Mouse (Mus musculus) midbrain, postnatal 0 days (tissue): ENCODE data around the gene Cnnm1. TPM values are rescaled to one million over a fixed set of nuclear protein-coding genes. Genes with fewer than 3 reads are reported as not detected.

Experiments used
- ATAC-seq: fragments of 200-750 bp; cut with Nextera tagmentation; 2 replicates; pipeline ENCODE4 v1.8.0; 2017; ENCODE audit warnings: moderate number of reproducible peaks, mild to moderate bottlenecking, moderate TSS enrichment, moderate library complexity; ENCODE audit not compliant: low FRiP score
- DNase-seq: peaks from one replicate; pipeline ENCODE4 v3.0.0-alpha.2; 2015; ENCODE audit warnings: low spot score
- H3K27ac ChIP-seq: fragments of 300-500 bp; sonication (generic); 2 replicates; pipeline ENCODE4 v1.5.1; 2014; ENCODE audit warnings: low read depth, mild to moderate bottlenecking, low read length, mixed read lengths
- H3K27me3 ChIP-seq: fragments of 300-500 bp; sonication (generic); 2 replicates; pipeline ENCODE4 v1.6.1; 2014; ENCODE audit warnings: low read length, control low read depth, mixed read lengths; ENCODE audit not compliant: insufficient read depth
- H3K36me3 ChIP-seq: fragments of 300-500 bp; sonication (generic); 2 replicates; pipeline ENCODE4 v1.6.1; 2014; ENCODE audit warnings: low read length, control low read depth, mixed read lengths; ENCODE audit not compliant: insufficient read depth
- H3K4me1 ChIP-seq: fragments of 300-500 bp; sonication (generic); 2 replicates; pipeline ENCODE4 v1.6.1; 2014; ENCODE audit warnings: mild to moderate bottlenecking, control low read depth, antibody characterized with exemption, low read length, mixed read lengths; ENCODE audit not compliant: insufficient read depth
- H3K4me2 ChIP-seq: fragments of 300-500 bp; sonication (generic); 2 replicates; pipeline ENCODE4 v1.6.1; 2014; ENCODE audit warnings: low read depth, mild to moderate bottlenecking, low read length, mixed read lengths; ENCODE audit not compliant: poor library complexity, severe bottlenecking
- H3K4me3 ChIP-seq: fragments of 300-500 bp; sonication (generic); 2 replicates; pipeline ENCODE4 v1.5.1; 2014; ENCODE audit warnings: low read depth, mild to moderate bottlenecking, low read length, moderate library complexity
- H3K9ac ChIP-seq: fragments of 300-500 bp; sonication (generic); replicated peaks from 2 replicates; pipeline ENCODE4 v1.6.1; 2014; ENCODE audit warnings: mild to moderate bottlenecking, low read length, moderate library complexity, mixed read lengths; ENCODE audit not compliant: poor library complexity, severe bottlenecking
- H3K9me3 ChIP-seq: fragments of 300-500 bp; sonication (generic); 2 replicates; pipeline ENCODE4 v1.6.1; 2016; ENCODE audit warnings: low read length, control low read depth
- CTCF ChIP-seq: IDR thresholded peaks from 2 replicates; pipeline ENCODE4 v1.5.1; 2016; ENCODE audit warnings: antibody characterized with exemption, mild to moderate bottlenecking
- WGBS: fragments of 180-500 bp; shearing (Covaris S2); extraction: QIAGEN DNeasy Blood & Tissue Kit; methylation state at CpG from one replicate; pipeline ENCODE4 v1.1.7; 2014; 5-methylcytosine and 5-hydroxymethylcytosine counted together
- polyA plus RNA-seq: library from polyadenylated mRNA; unstranded; fragments of >200 nt; fragmentation: Nextera tagmentation; extraction: Ambion mirVana; gene quantifications from 2 replicates; pipeline ENCODE4 v1.2.1, GENCODE M21; 2015
- total RNA-seq: library from RNA; depleted of rRNA; stranded (reverse); fragments of >200 nt; gene quantifications from 2 replicates; pipeline ENCODE4 v1.2.3, GENCODE M21; 2014

The Cnnm1 gene
- total and polyA plus RNA-seq, 2 experiments from 2014 or later, result 3.3 to 7.5 TPM

DNA sequence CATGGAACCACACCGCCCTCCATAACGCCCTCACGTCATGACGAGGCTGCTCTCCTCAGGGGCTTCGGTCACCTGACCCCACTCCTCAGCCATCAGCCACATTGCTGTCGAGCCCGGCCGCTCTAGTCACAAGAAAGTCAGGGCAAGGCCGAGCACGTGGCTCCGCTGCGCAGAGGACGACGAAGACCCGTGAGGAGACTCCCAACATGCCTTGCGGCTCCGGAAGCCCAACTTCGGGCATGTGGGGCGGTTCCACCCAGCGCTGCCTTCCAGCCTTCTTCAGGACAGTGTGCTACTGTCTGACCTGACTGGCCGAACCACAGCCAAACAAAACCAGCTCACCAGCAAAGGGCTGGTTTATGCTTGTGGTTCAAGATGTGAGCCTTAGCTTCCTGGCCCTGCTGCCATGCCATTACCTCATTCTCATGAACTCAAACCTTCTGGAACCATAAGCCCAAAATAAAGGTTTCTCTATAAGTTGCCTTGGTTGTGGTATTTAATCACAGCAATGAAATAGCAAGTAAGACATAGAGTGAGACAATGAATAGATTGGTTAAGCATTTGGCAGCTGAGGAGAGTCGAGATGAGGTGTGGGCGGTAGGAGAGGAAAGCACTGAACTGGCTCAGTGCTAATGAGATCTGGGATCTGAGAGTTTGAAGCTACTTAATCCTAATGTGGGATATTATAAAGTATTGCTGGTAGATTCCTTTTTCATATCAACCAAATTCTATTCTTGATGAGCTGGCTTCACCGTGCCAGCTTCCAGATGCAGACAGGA is 12.6 kb upstream of the Cnnm1 start:
- ATAC-seq (no peak), DNase-seq (no peak)
- Histone ChIP-seq H3K4me3 (no peak overlapping the region), H3K27ac (no peak overlapping the region), H3K4me1 (no peaks in the 10 kb centered on the region), H3K4me2 (no peak overlapping the region), H3K9me3 (no peaks in the 10 kb centered on the region), H3K27me3 (no peaks in the 10 kb centered on the region), H3K36me3 (no peaks in the 10 kb centered on the region), H3K9ac (no peak overlapping the region)
- WGBS, result 91% methylated on average over 24 of the region's 24 CpGs
- no peak for TF ChIP-seq CTCF

DNA sequence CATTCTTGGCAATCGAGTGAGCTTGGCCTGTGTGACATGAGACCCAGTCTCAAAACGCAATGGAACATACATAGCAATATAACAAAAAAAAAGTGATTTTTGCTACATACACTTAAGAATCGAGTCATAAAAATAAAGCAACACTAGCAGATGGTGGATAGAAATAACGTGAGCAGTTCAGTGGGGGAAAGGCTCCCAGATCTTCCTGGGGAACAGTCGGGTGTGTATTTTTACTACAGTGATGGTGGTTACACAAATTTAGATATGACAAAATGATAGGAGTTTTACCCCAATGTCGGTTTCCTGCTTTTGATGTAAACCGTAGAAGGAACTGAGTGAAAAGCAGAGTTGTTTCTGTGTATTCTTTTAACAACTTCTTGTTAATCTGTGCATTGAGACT is 990 bp upstream of the Cnnm1 start:
- Histone ChIP-seq H3K9me3 (no peaks in the 10 kb centered on the region), H3K27ac (no peak overlapping the region), H3K4me1 (peaks cover 8% of the 10 kb centered on the region; the same call in 1 of the 2 replicates), H3K9ac (no peak overlapping the region), H3K4me2 (no peak overlapping the region), H3K4me3 (no peak overlapping the region), H3K27me3 (no peaks in the 10 kb centered on the region), H3K36me3 (no peaks in the 10 kb centered on the region)
- 80% methylated on average over 7 of the region's 7 CpGs for WGBS
- DNase-seq (no peak), ATAC-seq (no peak)
- TF ChIP-seq CTCF, result no peak

DNA sequence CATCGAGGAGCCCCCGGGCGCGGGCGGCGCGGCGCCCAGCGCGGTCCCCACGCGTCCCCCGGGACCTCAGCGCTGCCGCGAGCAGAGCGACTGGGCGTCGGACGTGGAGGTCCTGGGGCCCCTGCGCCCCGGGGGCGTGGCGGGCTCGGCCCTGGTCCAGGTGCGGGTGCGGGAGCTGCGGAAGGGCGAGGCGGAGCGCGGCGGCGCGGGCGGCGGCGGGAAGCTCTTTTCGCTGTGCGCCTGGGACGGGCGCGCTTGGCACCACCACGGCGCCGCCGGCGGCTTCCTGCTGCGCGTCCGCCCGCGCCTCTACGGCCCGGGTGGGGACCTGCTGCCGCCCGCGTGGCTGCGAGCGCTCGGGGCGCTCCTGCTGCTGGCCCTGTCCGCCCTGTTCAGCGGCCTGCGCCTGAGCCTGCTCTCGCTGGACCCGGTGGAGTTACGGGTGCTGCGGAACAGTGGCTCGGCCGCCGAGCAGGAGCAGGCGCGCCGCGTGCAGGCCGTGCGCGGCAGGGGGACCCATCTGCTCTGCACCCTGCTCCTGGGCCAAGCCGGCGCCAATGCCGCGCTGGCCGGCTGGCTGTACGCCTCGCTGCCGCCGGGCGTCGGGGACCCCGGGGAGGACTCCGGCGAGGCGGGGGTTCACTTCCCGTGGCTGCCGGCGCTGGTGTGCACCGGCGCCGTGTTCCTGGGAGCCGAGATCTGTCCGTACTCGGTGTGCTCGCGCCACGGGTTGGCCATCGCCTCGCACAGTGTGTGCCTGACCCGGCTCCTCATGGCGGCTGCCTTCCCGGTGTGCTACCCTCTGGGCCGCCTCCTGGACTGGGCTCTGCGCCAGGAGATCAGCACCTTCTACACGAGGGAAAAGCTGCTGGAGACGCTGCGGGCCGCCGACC is 778 bp downstream of the Cnnm1 start:
- Histone ChIP-seq H3K4me1 (peaks cover 8% of the 10 kb centered on the region; the same call in 1 of the 2 replicates), H3K27me3 (no peaks in the 10 kb centered on the region), H3K36me3 (no peaks in the 10 kb centered on the region), H3K27ac (peak overlapping the region; percentile 83), H3K4me3 (peak overlapping the region; percentile 67), H3K4me2 (peak overlapping the region; percentile 93), H3K9ac (peak overlapping the region; percentile 83), H3K9me3 (no peaks in the 10 kb centered on the region)
- WGBS, result under 1% methylated on average over 78 of the region's 118 CpGs
- ATAC-seq, result peak; percentile 69
- TF ChIP-seq CTCF, result no peak; the same call in 1 of the 2 replicates
- peak; percentile 44 for DNase-seq

DNA sequence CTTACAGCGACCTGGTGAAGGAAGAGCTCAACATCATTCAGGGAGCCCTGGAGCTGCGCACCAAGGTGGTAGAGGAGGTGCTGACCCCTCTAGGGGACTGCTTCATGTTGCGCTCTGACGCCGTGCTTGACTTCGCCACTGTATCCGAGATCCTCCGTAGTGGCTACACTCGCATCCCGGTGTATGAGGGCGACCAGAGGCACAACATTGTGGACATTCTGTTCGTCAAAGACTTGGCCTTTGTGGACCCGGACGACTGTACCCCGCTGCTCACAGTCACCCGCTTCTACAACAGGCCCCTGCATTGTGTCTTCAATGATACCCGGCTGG is 1.4 kb downstream of the Cnnm1 start:
- DNase-seq (peak; percentile 11), ATAC-seq (peak; percentile 1; the same call in 1 of the 2 replicates)
- 10% methylated on average over 17 of the region's 17 CpGs for WGBS
- no peaks in the 10 kb centered on the region for H3K9me3 ChIP-seq
- H3K27ac ChIP-seq, result peak overlapping the region; percentile 83
- no peak for TF ChIP-seq CTCF
- peaks cover 8% of the 10 kb centered on the region; the same call in 1 of the 2 replicates for H3K4me1 ChIP-seq
- H3K36me3 ChIP-seq, result no peaks in the 10 kb centered on the region
- H3K9ac ChIP-seq, result peak overlapping the region; percentile 83
- H3K27me3 ChIP-seq, result no peaks in the 10 kb centered on the region
- peak overlapping the region; percentile 93 for H3K4me2 ChIP-seq
- H3K4me3 ChIP-seq, result peak overlapping the region; percentile 67

DNA sequence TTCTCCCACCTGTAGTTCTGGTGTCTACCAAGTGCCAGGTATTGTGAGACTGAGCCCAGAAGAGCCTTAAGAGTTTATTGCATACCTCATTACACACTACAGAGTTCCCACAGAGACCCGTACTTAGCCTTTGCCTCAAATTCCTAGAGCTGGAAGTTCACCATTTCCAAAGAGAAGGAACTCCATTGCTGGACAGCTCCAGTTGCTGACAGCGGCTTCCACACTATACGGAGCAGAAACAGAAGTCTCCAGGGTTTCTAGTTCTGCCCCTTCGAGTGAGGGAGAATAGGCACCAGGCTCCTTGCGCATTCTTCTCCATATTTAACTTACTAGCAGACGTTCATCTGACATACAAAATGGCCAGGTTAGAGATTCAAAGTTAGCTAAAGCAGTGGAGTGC is 2.0 kb downstream of the Cnnm1 start:
- H3K36me3 ChIP-seq, result no peaks in the 10 kb centered on the region
- peak overlapping the region; percentile 83; the same call in 1 of the 2 replicates for H3K9ac ChIP-seq
- 48% methylated on average over 6 of the region's 6 CpGs for WGBS
- H3K9me3 ChIP-seq, result no peaks in the 10 kb centered on the region
- H3K4me3 ChIP-seq, result peak overlapping the region; percentile 67; the same call in 1 of the 2 replicates
- H3K27me3 ChIP-seq, result no peaks in the 10 kb centered on the region
- H3K4me2 ChIP-seq, result peak overlapping the region; percentile 93
- no peak overlapping the region for H3K27ac ChIP-seq
- peaks cover 8% of the 10 kb centered on the region; the same call in 1 of the 2 replicates for H3K4me1 ChIP-seq
- DNase-seq (no peak), ATAC-seq (no peak)
- TF ChIP-seq CTCF, result no peak
